Mouse (Mus musculus) kidney, adult 2 months (tissue): ENCODE results near the gene Hoxa3. TPM values are rescaled to one million over a fixed set of nuclear protein-coding genes. Genes with fewer than 3 reads are reported as not detected.

ENCODE experiments used
- DNase-seq: peaks from one replicate; pipeline ENCODE4 v3.0.0; 2021
- H3K27ac ChIP-seq: fragments of 200-500 bp; 2 replicates; pipeline ENCODE4 v1.5.1; 2012; ENCODE audit warnings: low read depth, low read length, control low read depth, inconsistent platforms; ENCODE audit not compliant: insufficient read depth
- H3K27me3 ChIP-seq: fragments of 200-500 bp; replicated peaks from 2 replicates; pipeline ENCODE4 v1.6.1; 2012; ENCODE audit warnings: mild to moderate bottlenecking, moderate library complexity, low read length, inconsistent platforms; ENCODE audit not compliant: control insufficient read depth, insufficient read depth
- H3K36me3 ChIP-seq: fragments of 200-500 bp; 2 replicates; pipeline ENCODE4 v1.6.1; 2012; ENCODE audit warnings: mild to moderate bottlenecking, moderate library complexity, low read length, inconsistent platforms; ENCODE audit not compliant: control insufficient read depth, insufficient read depth
- H3K4me1 ChIP-seq: fragments of 200-500 bp; 2 replicates; pipeline ENCODE4 v1.6.1; 2011; ENCODE audit warnings: low read length; ENCODE audit not compliant: control insufficient read depth, insufficient read depth
- H3K4me3 ChIP-seq: fragments of 200-500 bp; 2 replicates; pipeline ENCODE4 v1.5.1; 2011; ENCODE audit warnings: mild to moderate bottlenecking, low read depth, low read length, control low read depth; ENCODE audit not compliant: insufficient read depth
- CTCF ChIP-seq: fragments of 200-500 bp; conservative IDR thresholded peaks from 2 replicates; pipeline ENCODE4 v1.5.1; 2011; ENCODE audit warnings: low read depth, mild to moderate bottlenecking, control low read depth, low read length, moderate library complexity, mixed read lengths; ENCODE audit not compliant: insufficient read depth, insufficient read length
- POLR2A ChIP-seq: fragments of 200-500 bp; IDR thresholded peaks from one replicate; pipeline ENCODE4 v1.6.1; 2011; ENCODE audit warnings: low read depth, low read length, control low read depth
- WGBS: fragments of 180-500 bp; shearing (Covaris S2); methylation state at CpG from one replicate; pipeline ENCODE4 v1.1.7; 2018; 5-methylcytosine and 5-hydroxymethylcytosine counted together
- polyA plus RNA-seq: library from polyadenylated mRNA; depleted of rRNA; stranded (reverse); fragments of >200 nt; gene quantifications from 2 replicates; pipeline ENCODE4 v1.2.3, GENCODE M21; 2012

Gene Hoxa3
- polyA plus RNA-seq, 1 experiment = 7.6 TPM

DNA sequence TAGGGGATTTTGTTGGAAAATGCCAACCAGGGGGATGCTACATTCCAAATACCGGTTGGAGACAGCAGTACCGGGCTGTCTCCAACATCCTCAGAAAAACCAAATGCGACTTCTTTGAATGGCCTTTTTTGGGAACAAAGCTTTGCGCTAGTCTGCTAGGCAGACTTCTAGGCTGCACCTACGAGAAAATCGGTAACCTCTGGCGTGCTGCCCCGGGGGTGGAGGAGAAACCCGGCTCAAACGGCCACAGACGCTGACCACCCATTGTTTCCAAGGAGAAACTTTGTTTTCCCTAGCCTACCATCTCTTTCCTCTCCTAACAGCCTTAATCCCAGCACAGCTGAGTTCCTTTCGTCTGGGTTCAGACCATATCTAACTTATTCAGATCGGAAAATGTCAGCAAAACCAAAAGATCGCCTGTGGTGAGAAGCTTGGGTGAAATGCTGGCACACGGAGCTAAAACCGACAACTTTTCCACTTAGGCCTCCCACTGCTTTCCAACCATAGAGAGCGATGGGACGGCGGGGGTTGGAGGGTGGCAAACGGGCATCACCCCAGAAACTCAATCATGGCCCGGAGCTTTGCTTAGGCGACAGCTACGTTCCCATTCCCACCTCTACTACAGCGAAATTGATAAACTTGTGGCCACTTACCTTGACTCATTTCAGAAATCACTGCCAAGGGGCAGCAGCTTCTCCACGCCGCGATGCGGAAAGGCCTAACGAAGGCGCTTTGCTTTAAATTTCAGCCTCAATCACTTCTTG lies 26.7 kb upstream of the Hoxa3 start:
- Histone ChIP-seq H3K4me1 (peaks cover 30% of the 10 kb centered on the region), H3K4me3 (peak overlapping the region; percentile 63), H3K27me3 (no peaks in the 10 kb centered on the region; the same call in 1 of the 2 replicates), H3K27ac (peak overlapping the region; percentile 82), H3K36me3 (no peaks in the 10 kb centered on the region)
- TF ChIP-seq CTCF (no peak), POLR2A (no peak)
- peak; percentile 59 for DNase-seq
- WGBS = 9% methylated on average over 30 of the region's 30 CpGs

GRCm38 (mm10) chr6:52238976-52239375 lies 25.8 kb upstream of the Hoxa3 start:
- peak overlapping the region; percentile 69; the same call in 1 of the 2 replicates for H3K27ac ChIP-seq
- peaks cover 30% of the 10 kb centered on the region for H3K4me1 ChIP-seq
- peak; percentile 50 for DNase-seq
- H3K36me3 ChIP-seq = no peaks in the 10 kb centered on the region
- WGBS = 29% methylated on average over 7 of the region's 7 CpGs
- TF ChIP-seq CTCF = no peak
- TF ChIP-seq POLR2A = no peak
- no peaks in the 10 kb centered on the region for H3K27me3 ChIP-seq
- H3K4me3 ChIP-seq = peak overlapping the region; percentile 48

DNA sequence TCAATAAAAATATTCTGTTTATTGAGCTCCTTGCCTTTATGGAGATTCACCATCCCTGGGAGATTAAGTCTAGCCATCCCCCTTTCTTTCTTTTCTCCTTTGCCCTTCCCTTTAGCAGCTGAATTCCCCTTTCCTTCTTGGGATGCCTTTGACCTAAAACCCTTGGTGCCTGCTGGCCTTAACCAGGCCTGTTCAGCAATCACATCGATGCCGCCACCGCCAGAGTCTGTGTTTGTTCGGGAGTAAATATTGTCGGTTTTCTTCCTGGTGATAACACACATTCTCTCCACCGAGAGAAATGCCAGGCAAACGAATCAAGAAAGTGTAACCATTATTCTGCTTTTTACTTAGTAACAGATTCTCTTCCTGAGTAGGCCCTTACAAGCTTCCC lies 25.0 kb upstream of the Hoxa3 start:
- Histone ChIP-seq H3K4me1 (peaks cover 30% of the 10 kb centered on the region), H3K4me3 (peak overlapping the region; percentile 31), H3K27ac (peak overlapping the region; percentile 29), H3K27me3 (no peaks in the 10 kb centered on the region), H3K36me3 (no peaks in the 10 kb centered on the region)
- TF ChIP-seq CTCF = no peak
- no peak for TF ChIP-seq POLR2A
- peak; percentile 49 for DNase-seq
- 14% methylated on average over 7 of the region's 7 CpGs for WGBS

DNA sequence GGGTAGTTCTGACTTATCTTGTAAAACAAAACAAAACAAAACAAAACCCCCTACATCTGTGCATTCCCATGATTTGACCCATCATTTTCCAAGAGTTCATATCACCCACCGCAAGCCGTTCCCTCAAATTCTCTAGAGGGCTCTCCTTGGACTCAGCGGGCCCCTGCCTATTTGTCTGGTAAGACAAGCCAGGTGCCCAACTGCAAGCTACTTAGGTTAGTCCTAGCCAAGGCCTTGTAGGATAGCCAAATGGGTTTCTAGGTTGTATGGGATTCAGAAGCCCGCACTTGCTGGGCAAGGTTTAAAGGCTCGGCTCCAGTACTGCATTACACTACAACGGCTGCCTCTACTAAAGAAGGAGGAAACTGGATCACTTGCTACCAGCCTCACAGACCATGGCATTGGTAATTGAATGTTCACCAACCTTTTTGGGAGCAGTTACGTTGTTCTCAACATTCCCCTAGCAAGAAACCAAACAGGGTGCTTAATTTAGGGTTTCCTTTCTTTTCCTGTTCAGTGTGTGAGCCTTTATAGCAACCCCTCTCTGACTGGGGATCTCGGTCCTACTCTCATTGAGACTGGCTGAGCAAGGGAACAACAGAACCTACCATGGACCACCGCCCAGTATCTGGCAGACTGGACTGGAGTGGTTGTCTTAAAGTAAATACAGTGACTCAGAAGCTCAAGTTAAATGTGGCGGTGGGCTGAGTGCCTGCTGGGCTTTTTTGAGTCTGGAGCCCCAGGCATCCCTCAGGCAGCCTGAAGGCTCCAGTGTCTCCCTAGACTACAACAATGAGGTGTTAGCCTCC lies 24.4 kb upstream of the Hoxa3 start:
- H3K4me3 ChIP-seq = peak overlapping the region; percentile 31
- no peaks in the 10 kb centered on the region for H3K36me3 ChIP-seq
- peak; percentile 42 for DNase-seq
- 50% methylated on average over 10 of the region's 10 CpGs for WGBS
- peaks cover 30% of the 10 kb centered on the region for H3K4me1 ChIP-seq
- H3K27me3 ChIP-seq = no peaks in the 10 kb centered on the region
- peak overlapping the region; percentile 29 for H3K27ac ChIP-seq
- TF ChIP-seq POLR2A = no peak
- no peak for TF ChIP-seq CTCF

DNA sequence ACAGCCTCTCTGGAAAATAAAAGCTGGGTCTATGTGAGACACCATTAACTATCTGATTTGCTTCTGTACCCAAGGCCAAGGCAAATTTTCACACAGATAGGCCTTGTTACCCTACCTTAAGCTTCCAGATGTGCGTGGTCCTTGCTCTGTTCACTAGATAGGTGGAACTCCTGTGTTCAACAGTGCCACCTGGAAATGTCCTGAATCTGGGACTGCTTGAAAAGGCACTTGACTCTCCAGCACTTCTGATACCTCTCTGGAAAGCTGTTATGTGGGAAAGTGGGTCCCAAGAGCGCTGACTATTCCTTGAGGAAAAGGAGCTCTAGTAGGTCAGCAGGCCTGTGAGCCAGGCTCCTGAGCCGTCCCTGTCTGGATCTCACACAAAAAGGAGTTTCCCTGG lies 23.7 kb upstream of the Hoxa3 start:
- DNase-seq = peak; percentile 40
- 55% methylated on average over 3 of the region's 3 CpGs for WGBS
- H3K27me3 ChIP-seq = no peaks in the 10 kb centered on the region
- H3K4me3 ChIP-seq = no peak overlapping the region
- no peak for TF ChIP-seq CTCF
- no peak for TF ChIP-seq POLR2A
- peak overlapping the region; percentile 25; the same call in 1 of the 2 replicates for H3K27ac ChIP-seq
- peaks cover 30% of the 10 kb centered on the region for H3K4me1 ChIP-seq
- no peaks in the 10 kb centered on the region for H3K36me3 ChIP-seq

- WGBS = 60% methylated on average over 6 of the region's 6 CpGs
- Histone ChIP-seq H3K36me3 (no peaks in the 10 kb centered on the region), H3K4me3 (peak overlapping the region; percentile 71; the same call in 1 of the 2 replicates), H3K27ac (peak overlapping the region; percentile 25; the same call in 1 of the 2 replicates), H3K4me1 (peaks cover 24% of the 10 kb centered on the region), H3K27me3 (no peaks in the 10 kb centered on the region)
- no peak for TF ChIP-seq CTCF
- TF ChIP-seq POLR2A = no peak
- DNase-seq = no peak
Measured at GRCm38 (mm10) chr6:52235866-52236265, 22.7 kb upstream of the Hoxa3 start.

DNA sequence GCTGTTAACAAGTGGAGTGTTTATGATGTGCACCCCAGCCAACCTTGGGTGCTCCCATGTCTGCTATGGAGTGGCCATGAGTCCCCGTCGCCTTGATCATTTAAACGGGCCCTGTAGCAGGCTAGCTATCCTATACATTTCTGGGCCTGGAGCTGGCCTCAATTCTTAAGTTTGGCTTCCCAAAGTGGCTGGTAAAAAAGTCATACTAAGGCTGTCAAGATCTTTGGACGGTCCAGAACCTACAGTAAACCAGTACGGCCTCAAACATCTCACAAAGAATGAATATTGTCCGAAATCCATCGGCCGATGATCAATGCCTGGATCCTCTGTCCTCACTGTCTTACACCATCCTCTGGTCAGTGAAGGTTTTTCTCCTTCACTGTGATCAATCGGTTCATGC lies 22.1 kb upstream of the Hoxa3 start:
- peaks cover 23% of the 10 kb centered on the region for H3K4me1 ChIP-seq
- no peaks in the 10 kb centered on the region for H3K27me3 ChIP-seq
- TF ChIP-seq POLR2A (no peak), CTCF (no peak)
- H3K27ac ChIP-seq = peak overlapping the region; percentile 25
- no peaks in the 10 kb centered on the region for H3K36me3 ChIP-seq
- H3K4me3 ChIP-seq = peak overlapping the region; percentile 71
- 53% methylated on average over 9 of the region's 9 CpGs for WGBS
- DNase-seq = no peak
